Mouse (Mus musculus): Measurements from ENCODE around the gene Arl5b. TPM values are rescaled to one million over a fixed set of nuclear protein-coding genes. Genes with fewer than 3 reads are reported as not detected.

The Arl5b gene
- polyA plus RNA-seq (2012; fragmentation: generic; extraction: Trizol), result 4.3 TPM

DNA sequence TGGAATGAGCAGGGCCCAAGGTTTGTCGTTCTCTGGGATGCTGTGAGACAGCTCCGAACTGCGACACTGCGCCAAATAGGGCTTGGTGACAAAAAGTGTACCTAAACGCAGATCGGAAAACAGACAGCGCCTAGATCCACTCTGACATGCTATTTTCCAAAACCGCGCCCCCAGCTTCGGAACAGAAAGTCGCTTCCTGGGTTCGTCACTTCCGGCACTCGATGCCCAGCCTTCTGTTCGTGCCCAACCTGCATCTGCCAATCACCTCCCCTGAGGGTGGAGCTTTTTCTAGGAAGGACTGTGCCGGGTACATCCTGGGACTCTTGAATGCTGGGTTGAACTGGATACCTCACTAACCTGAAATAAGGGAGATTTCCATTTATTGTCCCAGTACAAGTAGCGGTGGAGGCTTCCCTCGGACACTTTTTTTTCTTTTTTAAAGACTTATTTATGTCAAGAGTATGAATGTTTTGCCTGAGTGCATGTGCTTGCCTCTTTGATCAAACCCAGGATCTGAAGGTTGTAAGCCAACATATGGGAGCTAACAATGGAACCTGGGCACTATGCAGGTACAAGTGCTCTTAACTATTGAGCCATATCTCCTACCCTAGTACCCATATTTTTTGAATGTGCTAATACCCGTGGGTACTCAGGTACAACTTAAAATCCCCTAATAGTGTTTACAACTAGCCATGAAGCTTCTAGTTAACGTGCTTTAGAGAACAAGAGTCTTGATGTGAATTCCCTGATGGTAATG, at the start of gene Arl5b:
Gene Arl5b (plus strand): TSS at position 279 of the 757 bp plus-strand sequence.
- H3K79me2 ChIP-seq (ENCODE audit: control insufficient read depth, insufficient read depth), result no peaks in the 10 kb centered on the region
- H3K4me2 ChIP-seq (ENCODE audit: low read depth), result peak within 1 kb of the TSS; percentile 97
- H3K4me3 ChIP-seq, result peak within 1 kb of the TSS; percentile 51
- TF ChIP-seq REST (IDR thresholded peaks at IDR 0.05; ENCODE audit: insufficient read depth, insufficient read length) (no peak), MYOG (IDR thresholded peaks at IDR 0.05; ENCODE audit: control insufficient read depth in 1 of 3, insufficient read depth in 1 of 3, insufficient read length in 2 of 3, low read depth in 2 of 3) (no peak), MAX (IDR thresholded peaks at IDR 0.05; ENCODE audit: low read depth) (no peak), MYOD1 (IDR thresholded peaks at IDR 0.05; ENCODE audit: control insufficient read depth in 1 of 3, insufficient read length in 2 of 3, low read depth in 2 of 3) (peak in 1 of 3 experiments; percentile 27), POLR2A (IDR thresholded peaks at IDR 0.05; ENCODE audit: insufficient read length, low read depth) (peak; percentile 54), USF1 (IDR thresholded peaks at IDR 0.05; ENCODE audit: low read depth) (no peak), CEBPB (IDR thresholded peaks at IDR 0.05; ENCODE audit: insufficient read depth, poor library complexity, severe bottlenecking) (no peak), TCF3 (IDR thresholded peaks at IDR 0.05; ENCODE audit: insufficient read length, low read depth) (no peak), TCF12 (IDR thresholded peaks at IDR 0.05; ENCODE audit: insufficient read depth, poor library complexity, severe bottlenecking) (no peak), E2F4 (IDR thresholded peaks at IDR 0.05; ENCODE audit: insufficient read depth) (peak; percentile 93), SRF (IDR thresholded peaks at IDR 0.05; ENCODE audit: control insufficient read depth, insufficient read length, low read depth) (no peak), POLR2AphosphoS2 (IDR thresholded peaks at IDR 0.05; ENCODE audit: insufficient read length, low read depth) (peak; percentile 53)
- no peak within 1 kb of the TSS for H3ac ChIP-seq (ENCODE audit: control insufficient read depth, insufficient read length)
- H3K27me3 ChIP-seq (ENCODE audit: control insufficient read depth, insufficient read depth, insufficient read length), result no peaks in the 10 kb centered on the region
- H3K36me3 ChIP-seq (ENCODE audit: control insufficient read depth, insufficient read depth), result no peaks in the 10 kb centered on the region

DNA sequence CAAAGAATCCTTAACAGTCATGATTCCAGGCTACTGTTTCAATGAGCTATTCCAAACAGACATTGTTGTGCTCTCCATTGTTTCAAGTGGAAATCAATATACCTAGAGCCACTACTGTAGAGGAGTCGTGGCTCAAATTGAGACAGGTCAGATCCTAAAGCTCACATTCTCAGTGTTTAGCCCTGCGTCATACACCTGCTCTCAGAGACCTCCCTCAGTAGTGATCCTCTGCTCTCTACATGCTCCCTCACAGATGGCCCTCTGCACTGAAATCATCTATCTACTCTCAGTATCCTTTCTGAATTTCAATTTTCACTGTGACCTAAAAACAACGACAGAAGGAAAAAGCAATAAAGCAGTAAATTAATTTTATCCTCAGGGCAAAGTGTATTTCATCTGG, 41.7 kb upstream of the Arl5b start:
- Histone ChIP-seq H3K4me2 (ENCODE audit: low read depth) (no peak overlapping the region), H3K36me3 (ENCODE audit: control insufficient read depth, insufficient read depth) (peaks cover 12% of the 10 kb centered on the region), H3ac (ENCODE audit: control insufficient read depth, insufficient read length) (no peak overlapping the region), H3K4me3 (no peak overlapping the region), H3K79me2 (ENCODE audit: control insufficient read depth, insufficient read depth) (no peaks in the 10 kb centered on the region), H3K27me3 (ENCODE audit: control insufficient read depth, insufficient read depth, insufficient read length) (no peaks in the 10 kb centered on the region)
- TF ChIP-seq CEBPB (IDR thresholded peaks at IDR 0.05; ENCODE audit: insufficient read depth, poor library complexity, severe bottlenecking) (no peak), REST (IDR thresholded peaks at IDR 0.05; ENCODE audit: insufficient read depth, insufficient read length) (no peak), POLR2AphosphoS2 (IDR thresholded peaks at IDR 0.05; ENCODE audit: insufficient read length, low read depth) (no peak), MYOD1 (IDR thresholded peaks at IDR 0.05; ENCODE audit: control insufficient read depth in 1 of 3, insufficient read length in 2 of 3, low read depth in 2 of 3) (no peak), POLR2A (IDR thresholded peaks at IDR 0.05; ENCODE audit: insufficient read length, low read depth) (no peak), MYOG (IDR thresholded peaks at IDR 0.05; ENCODE audit: control insufficient read depth in 1 of 3, insufficient read depth in 1 of 3, insufficient read length in 2 of 3, low read depth in 2 of 3) (no peak), TCF12 (IDR thresholded peaks at IDR 0.05; ENCODE audit: insufficient read depth, poor library complexity, severe bottlenecking) (no peak), SRF (IDR thresholded peaks at IDR 0.05; ENCODE audit: control insufficient read depth, insufficient read length, low read depth) (no peak), TCF3 (IDR thresholded peaks at IDR 0.05; ENCODE audit: insufficient read length, low read depth) (no peak), E2F4 (IDR thresholded peaks at IDR 0.05; ENCODE audit: insufficient read depth) (no peak), USF1 (IDR thresholded peaks at IDR 0.05; ENCODE audit: low read depth) (no peak)

DNA sequence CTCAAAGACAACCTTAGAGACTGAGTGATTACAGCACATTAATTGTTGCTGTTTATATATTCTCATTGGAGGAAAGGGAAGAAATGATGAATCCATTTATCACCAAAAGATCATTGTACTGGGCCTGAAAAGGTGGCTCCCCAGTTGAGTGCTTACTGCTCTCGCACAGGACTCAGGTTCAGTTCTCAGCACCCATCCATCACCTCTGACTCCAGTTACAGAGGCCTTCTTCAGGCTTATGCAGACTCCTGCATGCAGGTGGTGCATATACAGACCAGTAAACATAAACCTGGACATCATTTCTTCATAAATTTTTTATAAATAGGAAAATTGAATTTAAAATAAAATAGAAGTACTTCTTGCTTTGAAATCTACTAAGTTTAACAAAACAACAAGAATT, 41.1 kb upstream of the Arl5b start:
- Histone ChIP-seq H3K4me2 (ENCODE audit: low read depth) (no peak overlapping the region), H3K79me2 (ENCODE audit: control insufficient read depth, insufficient read depth) (no peaks in the 10 kb centered on the region), H3K4me3 (no peak overlapping the region), H3K36me3 (ENCODE audit: control insufficient read depth, insufficient read depth) (peaks cover 12% of the 10 kb centered on the region), H3ac (ENCODE audit: control insufficient read depth, insufficient read length) (no peak overlapping the region), H3K27me3 (ENCODE audit: control insufficient read depth, insufficient read depth, insufficient read length) (no peaks in the 10 kb centered on the region)
- no peak for TF ChIP-seq SRF (IDR thresholded peaks at IDR 0.05; ENCODE audit: control insufficient read depth, insufficient read length, low read depth)
- no peak for TF ChIP-seq POLR2A (IDR thresholded peaks at IDR 0.05; ENCODE audit: insufficient read length, low read depth)
- TF ChIP-seq MYOD1 (IDR thresholded peaks at IDR 0.05; ENCODE audit: control insufficient read depth in 1 of 3, insufficient read length in 2 of 3, low read depth in 2 of 3), result no peak
- no peak for TF ChIP-seq CEBPB (IDR thresholded peaks at IDR 0.05; ENCODE audit: insufficient read depth, poor library complexity, severe bottlenecking)
- no peak for TF ChIP-seq MYOG (IDR thresholded peaks at IDR 0.05; ENCODE audit: control insufficient read depth in 1 of 3, insufficient read depth in 1 of 3, insufficient read length in 2 of 3, low read depth in 2 of 3)
- TF ChIP-seq TCF12 (IDR thresholded peaks at IDR 0.05; ENCODE audit: insufficient read depth, poor library complexity, severe bottlenecking), result no peak
- no peak for TF ChIP-seq TCF3 (IDR thresholded peaks at IDR 0.05; ENCODE audit: insufficient read length, low read depth)
- TF ChIP-seq REST (IDR thresholded peaks at IDR 0.05; ENCODE audit: insufficient read depth, insufficient read length), result no peak
- TF ChIP-seq POLR2AphosphoS2 (IDR thresholded peaks at IDR 0.05; ENCODE audit: insufficient read length, low read depth), result no peak
- no peak for TF ChIP-seq E2F4 (IDR thresholded peaks at IDR 0.05; ENCODE audit: insufficient read depth)

DNA sequence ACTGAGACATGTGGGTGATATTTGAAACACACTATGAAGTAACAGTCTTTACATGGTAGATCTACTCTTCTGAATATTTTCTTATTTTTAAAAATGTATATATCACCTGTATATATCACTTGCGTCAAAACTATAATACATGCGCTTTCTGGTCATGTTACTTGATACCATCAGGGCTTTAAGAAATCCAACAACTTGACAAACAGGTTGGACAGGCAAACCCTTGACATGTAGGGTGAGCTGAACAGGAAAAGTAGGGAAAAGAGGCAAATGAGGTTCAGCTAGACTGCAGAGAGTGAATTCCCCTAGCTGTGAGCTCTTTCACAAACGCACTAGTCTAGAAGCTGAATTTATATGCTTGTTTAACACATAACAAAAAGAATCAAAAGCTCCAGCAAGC, 22.4 kb upstream of the Arl5b start:
- H3K36me3 ChIP-seq (ENCODE audit: control insufficient read depth, insufficient read depth), result no peaks in the 10 kb centered on the region
- H3ac ChIP-seq (ENCODE audit: control insufficient read depth, insufficient read length), result no peak overlapping the region
- no peak overlapping the region for H3K4me3 ChIP-seq
- TF ChIP-seq MAX (IDR thresholded peaks at IDR 0.05; ENCODE audit: low read depth), result no peak
- no peak for TF ChIP-seq POLR2AphosphoS2 (IDR thresholded peaks at IDR 0.05; ENCODE audit: insufficient read length, low read depth)
- TF ChIP-seq TCF3 (IDR thresholded peaks at IDR 0.05; ENCODE audit: insufficient read length, low read depth), result no peak
- no peak for TF ChIP-seq REST (IDR thresholded peaks at IDR 0.05; ENCODE audit: insufficient read depth, insufficient read length)
- no peak for TF ChIP-seq USF1 (IDR thresholded peaks at IDR 0.05; ENCODE audit: low read depth)
- TF ChIP-seq POLR2A (IDR thresholded peaks at IDR 0.05; ENCODE audit: insufficient read length, low read depth), result no peak
- TF ChIP-seq MYOD1 (IDR thresholded peaks at IDR 0.05; ENCODE audit: control insufficient read depth in 1 of 3, insufficient read length in 2 of 3, low read depth in 2 of 3), result no peak
- no peak for TF ChIP-seq E2F4 (IDR thresholded peaks at IDR 0.05; ENCODE audit: insufficient read depth)
- no peak for TF ChIP-seq MYOG (IDR thresholded peaks at IDR 0.05; ENCODE audit: control insufficient read depth in 1 of 3, insufficient read depth in 1 of 3, insufficient read length in 2 of 3, low read depth in 2 of 3)
- TF ChIP-seq SRF (IDR thresholded peaks at IDR 0.05; ENCODE audit: control insufficient read depth, insufficient read length, low read depth), result no peak
- TF ChIP-seq CEBPB (IDR thresholded peaks at IDR 0.05; ENCODE audit: insufficient read depth, poor library complexity, severe bottlenecking), result no peak
- no peaks in the 10 kb centered on the region for H3K79me2 ChIP-seq (ENCODE audit: control insufficient read depth, insufficient read depth)
- no peak overlapping the region for H3K4me2 ChIP-seq (ENCODE audit: low read depth)
- H3K27me3 ChIP-seq (ENCODE audit: control insufficient read depth, insufficient read depth, insufficient read length), result no peaks in the 10 kb centered on the region
